Mouse (Mus musculus) embryonic facial prominence, embryonic 12.5 days (tissue): ENCODE results near the gene Dock2. TPM values are rescaled to one million over a fixed set of nuclear protein-coding genes. Genes with fewer than 3 reads are reported as not detected.
A peak's percentile ranks its signal among the peaks of the same experiment; 100 is the strongest.

Experiments
- ATAC-seq: fragments of 200-750 bp; cut with Nextera tagmentation; 2 replicates; pipeline ENCODE4 v1.8.0; 2017; ENCODE audit not compliant: insufficient number of reproducible peaks, insufficient read depth, low FRiP score, low TSS enrichment
- H3K27ac ChIP-seq: fragments of 300-500 bp; sonication (generic); 2 replicates; pipeline ENCODE4 v1.5.1; 2016; ENCODE audit warnings: mild to moderate bottlenecking
- H3K27me3 ChIP-seq: fragments of 300-500 bp; sonication (generic); 2 replicates; pipeline ENCODE4 v1.6.1; 2016; ENCODE audit warnings: mild to moderate bottlenecking, moderate library complexity
- H3K36me3 ChIP-seq: fragments of 300-500 bp; sonication (generic); 2 replicates; pipeline ENCODE4 v1.6.1; 2016; ENCODE audit warnings: mild to moderate bottlenecking
- H3K4me1 ChIP-seq: fragments of 300-500 bp; sonication (generic); 2 replicates; pipeline ENCODE4 v1.6.1; 2016
- H3K4me2 ChIP-seq: fragments of 300-500 bp; sonication (generic); replicated peaks from 2 replicates; pipeline ENCODE4 v1.6.1; 2016; ENCODE audit warnings: mild to moderate bottlenecking, moderate library complexity
- H3K4me3 ChIP-seq: fragments of 300-500 bp; sonication (generic); 2 replicates; pipeline ENCODE4 v1.5.1; 2016; ENCODE audit warnings: mild to moderate bottlenecking
- H3K9ac ChIP-seq: fragments of 300-500 bp; sonication (generic); 2 replicates; pipeline ENCODE4 v1.6.1; 2016; ENCODE audit warnings: mild to moderate bottlenecking, moderate library complexity
- H3K9me3 ChIP-seq: fragments of 300-500 bp; sonication (generic); 2 replicates; pipeline ENCODE4 v1.6.1; 2016; ENCODE audit warnings: mild to moderate bottlenecking, moderate library complexity
- WGBS: fragments of 180-500 bp; shearing (Covaris S2); methylation state at CpG from one replicate; pipeline ENCODE4 v1.1.7; 2016; 5-methylcytosine and 5-hydroxymethylcytosine counted together
- polyA plus RNA-seq: library from polyadenylated mRNA; unstranded; fragments of >200 nt; fragmentation: Nextera tagmentation; extraction: Ambion mirVana; gene quantifications from 2 replicates; pipeline ENCODE4 v1.2.1, GENCODE M21; 2016

The Dock2 gene
- polyA plus RNA-seq, 1 experiment from 2014 or later: 0.91 TPM

DNA sequence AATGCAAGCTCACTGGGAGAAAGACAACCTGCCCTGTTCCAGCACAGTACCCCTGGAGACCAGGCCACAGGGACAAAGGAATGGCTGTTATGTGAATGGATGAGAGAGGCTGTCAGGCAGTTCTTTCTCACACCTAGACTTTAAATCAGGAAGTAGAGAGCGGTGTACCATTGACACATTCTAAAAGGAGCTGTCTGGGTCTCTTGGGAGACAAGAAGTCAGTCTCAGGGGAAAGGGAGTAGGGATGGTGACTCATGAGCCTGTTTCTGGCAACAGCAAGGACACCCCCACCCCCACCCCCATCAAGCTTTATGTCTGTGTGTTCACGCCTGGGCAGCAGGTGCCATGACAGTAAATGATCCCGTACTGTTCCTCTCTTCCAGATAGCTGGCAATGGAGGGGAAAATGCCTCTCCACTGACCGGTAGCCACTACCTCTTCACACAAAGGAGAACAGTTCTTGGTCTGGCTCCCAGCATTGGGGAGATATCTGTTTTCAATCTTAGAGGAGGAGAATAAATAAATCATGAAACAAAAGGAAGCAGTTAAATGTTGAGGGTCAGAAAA is 439.9 kb downstream of the Dock2 start:
- no peak overlapping the region for H3K4me2 ChIP-seq
- no peak overlapping the region; the same call in 1 of the 2 replicates for H3K9ac ChIP-seq
- H3K27ac ChIP-seq: 0 out of 2 replicates have a peak overlapping the region, but pooled peaks have one; percentile 17
- peaks cover 21% of the 10 kb centered on the region; the same call in 1 of the 2 replicates for H3K4me1 ChIP-seq
- no peak overlapping the region for H3K4me3 ChIP-seq
- no peaks in the 10 kb centered on the region for H3K9me3 ChIP-seq
- no peaks in the 10 kb centered on the region for H3K36me3 ChIP-seq
- no peaks in the 10 kb centered on the region for H3K27me3 ChIP-seq
- no peak for ATAC-seq
- 63% methylated on average over 4 of the region's 4 CpGs for WGBS

DNA sequence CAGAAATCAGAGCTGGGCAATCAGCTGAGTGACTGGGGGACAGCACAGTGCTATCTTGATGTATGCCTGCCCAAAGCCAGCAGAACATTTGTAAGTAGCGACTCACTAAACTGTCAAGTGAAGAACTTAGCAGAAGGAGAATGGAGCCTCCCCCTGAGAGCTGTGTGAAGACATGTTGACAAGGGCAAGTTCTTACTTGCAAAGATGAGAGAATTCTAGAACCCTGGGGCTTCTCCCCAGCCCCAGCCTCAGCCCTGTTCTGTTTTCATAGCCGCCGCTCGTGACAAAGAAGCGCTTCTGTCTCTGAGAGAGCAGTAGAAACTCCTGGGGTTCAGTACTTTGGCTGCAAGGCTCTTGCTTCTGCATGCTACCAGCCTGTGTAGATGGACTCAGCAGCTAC is 444.0 kb downstream of the Dock2 start:
- H3K27me3 ChIP-seq: no peaks in the 10 kb centered on the region
- WGBS: 67% methylated on average over 5 of the region's 5 CpGs
- no peak overlapping the region; the same call in 1 of the 2 replicates for H3K27ac ChIP-seq
- peaks cover 17% of the 10 kb centered on the region; the same call in 1 of the 2 replicates for H3K4me1 ChIP-seq
- no peak overlapping the region for H3K9ac ChIP-seq
- H3K4me3 ChIP-seq: no peak overlapping the region
- no peaks in the 10 kb centered on the region for H3K9me3 ChIP-seq
- no peaks in the 10 kb centered on the region for H3K36me3 ChIP-seq
- no peak for ATAC-seq
- H3K4me2 ChIP-seq: no peak overlapping the region

- no peak overlapping the region for H3K4me2 ChIP-seq
- WGBS: 86% methylated on average over 1 of the region's 1 CpGs
- ATAC-seq: no peak
- no peak overlapping the region for H3K27ac ChIP-seq
- no peak overlapping the region for H3K9ac ChIP-seq
- no peaks in the 10 kb centered on the region for H3K9me3 ChIP-seq
- H3K4me3 ChIP-seq: no peak overlapping the region
- H3K36me3 ChIP-seq: no peaks in the 10 kb centered on the region
- H3K27me3 ChIP-seq: no peaks in the 10 kb centered on the region
- H3K4me1 ChIP-seq: peaks cover 10% of the 10 kb centered on the region; the same call in 1 of the 2 replicates
These were observed 445.8 kb downstream of the Dock2 start for GRCm38 (mm10) chr11:34337907-34338306.

GRCm38 (mm10) chr11:34332344-34333031 is 451.2 kb downstream of the Dock2 start:
- no peak for ATAC-seq
- no peaks in the 10 kb centered on the region for H3K27me3 ChIP-seq
- no peaks in the 10 kb centered on the region for H3K9me3 ChIP-seq
- H3K4me1 ChIP-seq: no peaks in the 10 kb centered on the region
- no peak overlapping the region for H3K27ac ChIP-seq
- H3K36me3 ChIP-seq: no peaks in the 10 kb centered on the region
- H3K4me2 ChIP-seq: no peak overlapping the region
- no peak overlapping the region for H3K9ac ChIP-seq
- 74% methylated on average over 7 of the region's 7 CpGs for WGBS
- no peak overlapping the region for H3K4me3 ChIP-seq

GRCm38 (mm10) chr11:34323664-34324063 is 460.0 kb downstream of the Dock2 start:
- no peaks in the 10 kb centered on the region for H3K36me3 ChIP-seq
- H3K27me3 ChIP-seq: no peaks in the 10 kb centered on the region
- no peak for ATAC-seq
- H3K4me3 ChIP-seq: no peak overlapping the region
- no peak overlapping the region for H3K4me2 ChIP-seq
- WGBS: 78% methylated on average over 8 of the region's 8 CpGs
- no peak overlapping the region for H3K9ac ChIP-seq
- no peaks in the 10 kb centered on the region for H3K9me3 ChIP-seq
- no peak overlapping the region for H3K27ac ChIP-seq
- H3K4me1 ChIP-seq: no peaks in the 10 kb centered on the region

GRCm38 (mm10) chr11:34319282-34319681 is 464.4 kb downstream of the Dock2 start:
- no peaks in the 10 kb centered on the region for H3K9me3 ChIP-seq
- no peak for ATAC-seq
- H3K4me2 ChIP-seq: no peak overlapping the region
- WGBS: 43% methylated on average over 1 of the region's 1 CpGs
- no peaks in the 10 kb centered on the region for H3K4me1 ChIP-seq
- H3K4me3 ChIP-seq: no peak overlapping the region
- no peak overlapping the region for H3K27ac ChIP-seq
- no peak overlapping the region for H3K9ac ChIP-seq
- no peaks in the 10 kb centered on the region for H3K36me3 ChIP-seq
- H3K27me3 ChIP-seq: no peaks in the 10 kb centered on the region

DNA sequence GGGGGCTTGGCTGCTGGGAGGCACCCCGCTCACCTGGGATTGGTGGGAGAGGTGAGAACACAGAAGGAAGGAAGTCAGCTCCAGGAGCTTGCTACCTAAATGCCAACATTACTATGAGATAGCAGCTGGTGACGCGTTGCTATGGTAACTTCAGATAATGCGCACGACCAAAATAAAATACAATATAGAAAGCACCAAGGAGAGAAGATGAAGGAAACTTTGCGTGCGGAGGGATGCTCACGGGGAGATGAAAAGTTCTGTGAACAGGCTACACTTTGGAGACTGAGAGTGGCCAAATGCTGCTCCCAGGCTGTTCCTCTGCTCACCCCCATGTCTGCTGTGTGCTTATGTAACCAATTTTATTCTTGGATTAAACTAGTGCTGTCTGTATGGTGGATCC is 466.7 kb downstream of the Dock2 start:
- Histone ChIP-seq H3K36me3 (no peaks in the 10 kb centered on the region), H3K27me3 (no peaks in the 10 kb centered on the region), H3K9me3 (no peaks in the 10 kb centered on the region), H3K9ac (no peak overlapping the region), H3K4me2 (no peak overlapping the region), H3K4me3 (no peak overlapping the region), H3K4me1 (no peaks in the 10 kb centered on the region), H3K27ac (no peak overlapping the region)
- ATAC-seq: no peak
- 90% methylated on average over 8 of the region's 8 CpGs for WGBS

GRCm38 (mm10) chr11:34316176-34316575 is 467.5 kb downstream of the Dock2 start:
- ATAC-seq: no peak
- WGBS: 53% methylated on average over 10 of the region's 10 CpGs
- Histone ChIP-seq H3K4me1 (no peaks in the 10 kb centered on the region), H3K4me3 (no peak overlapping the region), H3K9ac (no peak overlapping the region), H3K4me2 (no peak overlapping the region), H3K36me3 (no peaks in the 10 kb centered on the region), H3K9me3 (no peaks in the 10 kb centered on the region), H3K27me3 (no peaks in the 10 kb centered on the region), H3K27ac (no peak overlapping the region)

DNA sequence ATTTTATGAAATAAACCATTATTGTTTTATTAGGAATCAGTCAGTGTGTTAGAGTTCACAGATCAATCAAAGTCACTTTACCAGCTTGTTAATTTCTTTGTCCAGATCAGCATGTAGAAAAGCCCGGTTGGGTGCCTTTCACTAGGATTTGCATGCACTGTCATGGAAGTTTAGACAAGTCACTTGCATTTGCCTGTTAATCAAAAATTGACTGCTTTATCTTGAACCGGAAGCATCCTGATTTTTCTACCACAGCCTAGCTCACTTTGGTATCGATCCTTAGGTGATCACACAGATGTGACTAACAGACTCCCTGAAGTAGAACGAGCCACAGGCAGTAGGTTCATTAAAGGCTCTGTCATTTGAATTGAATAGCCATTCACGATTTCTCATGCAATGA is 468.3 kb downstream of the Dock2 start:
- H3K27ac ChIP-seq: no peak overlapping the region
- H3K36me3 ChIP-seq: no peaks in the 10 kb centered on the region
- H3K4me3 ChIP-seq: no peak overlapping the region
- peak overlapping the region; percentile 52; the same call in 1 of the 2 replicates for H3K4me2 ChIP-seq
- no peaks in the 10 kb centered on the region for H3K4me1 ChIP-seq
- no peak overlapping the region for H3K9ac ChIP-seq
- no peaks in the 10 kb centered on the region for H3K27me3 ChIP-seq
- 25% methylated on average over 5 of the region's 5 CpGs for WGBS
- ATAC-seq: no peak
- H3K9me3 ChIP-seq: no peaks in the 10 kb centered on the region

DNA sequence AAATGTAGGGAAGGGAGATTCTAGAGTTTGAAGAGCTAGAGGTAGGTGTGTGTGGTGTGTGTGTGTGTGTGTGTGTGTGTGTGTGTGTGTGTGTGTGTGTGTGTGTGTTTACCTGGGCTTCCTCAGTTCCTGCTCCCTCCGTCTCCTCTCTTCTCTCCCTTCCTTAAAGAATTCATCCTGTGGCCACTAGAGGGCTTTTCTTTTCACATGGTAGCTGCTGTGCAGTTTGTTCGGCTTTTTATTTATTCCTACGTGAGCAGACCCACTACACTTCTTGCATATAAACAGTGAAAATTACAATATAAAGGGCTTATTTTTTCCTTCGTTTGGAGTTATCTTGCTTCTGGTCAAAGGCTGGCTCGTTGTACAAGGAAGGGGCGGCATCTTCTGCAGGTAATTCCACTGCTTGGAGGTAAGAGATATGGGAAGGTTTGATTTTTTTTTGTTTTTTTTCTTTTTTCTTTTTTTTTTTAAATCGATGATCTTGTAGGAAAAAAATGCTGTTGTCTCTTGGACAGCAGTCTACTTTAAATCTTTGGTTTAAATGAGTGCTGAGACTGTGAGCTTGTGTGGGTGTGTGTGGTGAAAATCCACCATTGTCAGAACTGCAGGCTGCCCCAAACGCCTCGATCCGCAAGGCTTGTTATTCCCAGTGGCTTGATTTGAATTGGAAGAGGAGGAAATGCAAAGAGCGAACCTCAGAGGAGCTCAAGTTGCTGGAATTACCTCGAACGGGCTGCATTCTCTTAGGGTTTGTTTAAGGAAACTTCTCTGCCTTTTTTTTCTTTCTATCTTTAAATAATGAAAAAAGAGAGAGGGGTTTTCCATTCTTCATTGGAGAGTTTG is 468.9 kb downstream of the Dock2 start, which contains the start of gene Fam196b:
Fam196b (plus strand) TSS at position 289 of the 846 bp plus-strand sequence.
- H3K27ac ChIP-seq: no peak within 1 kb of the TSS
- H3K9ac ChIP-seq: no peak within 1 kb of the TSS
- no peaks in the 10 kb centered on the region for H3K9me3 ChIP-seq
- WGBS: 2% methylated on average over 13 of the region's 13 CpGs
- H3K4me1 ChIP-seq: no peaks in the 10 kb centered on the region
- ATAC-seq: peak; percentile 60; the same call in 1 of the 2 replicates
- H3K36me3 ChIP-seq: no peaks in the 10 kb centered on the region
- H3K27me3 ChIP-seq: no peaks in the 10 kb centered on the region
- peak within 1 kb of the TSS; percentile 52 for H3K4me2 ChIP-seq
- peak within 1 kb of the TSS; percentile 28 for H3K4me3 ChIP-seq

GRCm38 (mm10) chr11:34312208-34312607 is 471.5 kb downstream of the Dock2 start:
- H3K4me1 ChIP-seq: no peaks in the 10 kb centered on the region
- H3K27me3 ChIP-seq: no peaks in the 10 kb centered on the region
- no peak overlapping the region for H3K9ac ChIP-seq
- no peak for ATAC-seq
- H3K36me3 ChIP-seq: no peaks in the 10 kb centered on the region
- 81% methylated on average over 7 of the region's 7 CpGs for WGBS
- H3K4me2 ChIP-seq: no peak overlapping the region
- no peak overlapping the region for H3K4me3 ChIP-seq
- no peak overlapping the region for H3K27ac ChIP-seq
- no peaks in the 10 kb centered on the region for H3K9me3 ChIP-seq
